Mouse (Mus musculus) MEL (cell line): ENCODE measurements around the gene Rbpms2.

ENCODE experiments used
- CHD2 ChIP-seq: IDR thresholded peaks from 2 replicates; pipeline ENCODE4 v1.6.1; 2011; ENCODE audit warnings: low read length, improper control_type of control experiment
- CTCF ChIP-seq, 3 experiments: IDR thresholded peaks in 2 of 3; conservative IDR thresholded peaks in 1 of 3; 2 replicates each; pipeline ENCODE4 v1.5.1; 2011 to 2012; ENCODE audit warnings: low read length in 3 of 3, low read depth in 2 of 3, mild to moderate bottlenecking in 2 of 3, improper control_type of control experiment in 1 of 3, inconsistent platforms in 1 of 3, mixed read lengths in 1 of 3, moderate library complexity in 1 of 3; ENCODE audit not compliant: control insufficient read depth in 1 of 3, insufficient read depth in 1 of 3, poor library complexity in 1 of 3, severe bottlenecking in 1 of 3
- ELF1 ChIP-seq: IDR thresholded peaks from 2 replicates; pipeline ENCODE4 v1.6.1; 2014; ENCODE audit warnings: low read depth, mild to moderate bottlenecking, inconsistent platforms, low read length, improper control_type of control experiment, moderate library complexity
- ETS1 ChIP-seq: IDR thresholded peaks from 2 replicates; pipeline ENCODE4 v1.6.1; 2012; ENCODE audit warnings: low read depth, mild to moderate bottlenecking, inconsistent platforms, low read length, improper control_type of control experiment, moderate library complexity
- MAFK ChIP-seq: IDR thresholded peaks from 2 replicates; pipeline ENCODE4 v1.6.1; 2011; ENCODE audit warnings: low read depth, mild to moderate bottlenecking, low read length, improper control_type of control experiment, borderline replicate concordance
- MAX ChIP-seq: IDR thresholded peaks from 2 replicates; pipeline ENCODE4 v1.6.1; 2011; ENCODE audit warnings: low read length, improper control_type of control experiment
- MYC ChIP-seq: IDR thresholded peaks from 2 replicates; pipeline ENCODE4 v1.6.1; 2011; ENCODE audit warnings: low read depth, mild to moderate bottlenecking, low read length, improper control_type of control experiment, moderate library complexity
- POLR2A ChIP-seq, 2 experiments: IDR thresholded peaks; 2 replicates each; pipeline ENCODE4 v1.6.1; 2011 to 2012; ENCODE audit warnings: low read length in 2 of 2, mild to moderate bottlenecking in 2 of 2, control low read depth in 1 of 2, improper control_type of control experiment in 1 of 2, low read depth in 1 of 2, moderate library complexity in 1 of 2; ENCODE audit not compliant: control insufficient read depth in 1 of 2, insufficient read depth in 1 of 2, poor library complexity in 1 of 2
- POLR2AphosphoS2 ChIP-seq: IDR thresholded peaks from 2 replicates; pipeline ENCODE4 v1.6.1; 2011; ENCODE audit warnings: low read length, improper control_type of control experiment
- SMC3 ChIP-seq: IDR thresholded peaks from 2 replicates; pipeline ENCODE4 v1.6.1; 2011; ENCODE audit warnings: low read depth, low read length, improper control_type of control experiment
- TCF12 ChIP-seq: IDR thresholded peaks from 2 replicates; pipeline ENCODE4 v1.6.1; 2014; ENCODE audit warnings: low read depth, mild to moderate bottlenecking, inconsistent platforms, low read length, improper control_type of control experiment, moderate library complexity
- USF1 ChIP-seq: IDR thresholded peaks from 2 replicates; pipeline ENCODE4 v1.6.1; 2014; ENCODE audit warnings: low read depth, mild to moderate bottlenecking, inconsistent platforms, low read length, improper control_type of control experiment, moderate library complexity
- ZKSCAN1 ChIP-seq: IDR thresholded peaks from 2 replicates; pipeline ENCODE4 v1.6.1; 2012; ENCODE audit warnings: low read depth, mild to moderate bottlenecking, inconsistent platforms, low read length, improper control_type of control experiment, moderate library complexity

- TF ChIP-seq ELF1 (no peak), TCF12 (no peak), MAX (no peak), ZKSCAN1 (no peak), POLR2AphosphoS2 (no peak), CTCF (IDR thresholded peaks at IDR 0.05 in 2 of 3, conservative IDR thresholded peaks at IDR 0.05 in 1 of 3; ENCODE audit: control insufficient read depth in 1 of 3, insufficient read depth in 1 of 3, low read depth in 2 of 3, low read length in 3 of 3, poor library complexity in 1 of 3, severe bottlenecking in 1 of 3) (no peak), POLR2A (IDR thresholded peaks at IDR 0.05; ENCODE audit: control insufficient read depth in 1 of 2, insufficient read depth in 1 of 2, low read depth in 1 of 2, low read length in 2 of 2, poor library complexity in 1 of 2) (no peak), ETS1 (no peak), MAFK (no peak), CHD2 (no peak), SMC3 (no peak), MYC (no peak), USF1 (no peak)
Observed at GRCm38 (mm10) chr9:65681634-65681940, 52.1 kb downstream of the Rbpms2 start.
